Mouse (Mus musculus) CH12.LX (cell line): ENCODE results near the gene Lamtor2. TPM values are rescaled to one million over a fixed set of nuclear protein-coding genes. Genes with fewer than 3 reads are reported as not detected.
A peak's percentile ranks its signal among the peaks of the same experiment; 100 is the strongest.

ENCODE experiments used
- DNase-seq: peaks from one replicate; pipeline ENCODE4 v3.0.0-alpha.2; 2013; ENCODE audit errors: extremely low read depth
- H3K27ac ChIP-seq: 2 replicates; pipeline ENCODE4 v1.5.1; 2012; ENCODE audit warnings: low read depth, mild to moderate bottlenecking, control low read depth, moderate library complexity; ENCODE audit not compliant: insufficient read depth
- H3K27me3 ChIP-seq: replicated peaks from 2 replicates; pipeline ENCODE3; 2012; ENCODE audit warnings: inconsistent platforms
- H3K36me3 ChIP-seq, 2 experiments: replicated peaks in 1 of 2; 2 replicates each; pipeline versions ENCODE3 to v1.6.1; 2012; ENCODE audit warnings: inconsistent platforms in 1 of 2, low read length in 1 of 2, mild to moderate bottlenecking in 1 of 2, mixed read lengths in 1 of 2, moderate library complexity in 1 of 2; ENCODE audit not compliant: control insufficient read depth in 1 of 2, insufficient read depth in 1 of 2
- H3K4me1 ChIP-seq, 2 experiments: 2 replicates each; pipeline ENCODE4 v1.6.1; 2012; ENCODE audit warnings: inconsistent platforms in 1 of 2, moderate library complexity in 1 of 2; ENCODE audit not compliant: insufficient read depth in 2 of 2, control insufficient read depth in 1 of 2
- H3K4me2 ChIP-seq: 2 replicates; pipeline ENCODE4 v1.6.1; 2012; ENCODE audit warnings: low read depth, mild to moderate bottlenecking, control low read depth; ENCODE audit not compliant: poor library complexity, insufficient read depth, severe bottlenecking
- H3K4me3 ChIP-seq, 3 experiments: fragments of 150-350 bp in 1 of 3; sonication (generic) in 1 of 3; replicated peaks in 1 of 3; 2 replicates each; pipeline versions ENCODE3 to v1.5.1; 2011 to 2012; ENCODE audit warnings: low read depth in 2 of 3, low read length in 2 of 3, mild to moderate bottlenecking in 2 of 3, moderate library complexity in 2 of 3, control low read depth in 1 of 3, improper control_type of control experiment in 1 of 3, inconsistent platforms in 1 of 3, mixed read lengths in 1 of 3; ENCODE audit not compliant: poor library complexity in 1 of 3
- H3K79me2 ChIP-seq: replicated peaks from 2 replicates; pipeline ENCODE4 v1.6.1; 2012; ENCODE audit warnings: mild to moderate bottlenecking, moderate library complexity; ENCODE audit not compliant: control insufficient read depth, poor library complexity, insufficient read depth, severe bottlenecking; ENCODE audit errors: extremely low read depth
- H3K9ac ChIP-seq: 2 replicates; pipeline ENCODE4 v1.6.1; 2012; ENCODE audit warnings: low read depth, mild to moderate bottlenecking, control low read depth, moderate library complexity; ENCODE audit not compliant: insufficient read depth
- H3K9me3 ChIP-seq: replicated peaks from 2 replicates; pipeline ENCODE3; 2012; ENCODE audit warnings: low read length, inconsistent platforms, mixed read lengths
- CHD2 ChIP-seq: IDR thresholded peaks from 2 replicates; pipeline ENCODE4 v1.6.1; 2011; ENCODE audit warnings: low read length, improper control_type of control experiment
- ETS1 ChIP-seq: conservative IDR thresholded peaks from 2 replicates; pipeline ENCODE4 v1.6.1; 2012; ENCODE audit warnings: low read depth, mild to moderate bottlenecking, inconsistent platforms, low read length, improper control_type of control experiment, moderate library complexity
- GABPA ChIP-seq: IDR thresholded peaks from 2 replicates; pipeline ENCODE4 v1.6.1; 2012; ENCODE audit warnings: low read depth, low read length, improper control_type of control experiment, inconsistent platforms; ENCODE audit not compliant: insufficient replicate concordance
- HCFC1 ChIP-seq: IDR thresholded peaks from 2 replicates; pipeline ENCODE4 v1.6.1; 2012; ENCODE audit warnings: low read depth, mild to moderate bottlenecking, inconsistent platforms, low read length, improper control_type of control experiment
- IRF4 ChIP-seq: IDR thresholded peaks from 2 replicates; pipeline ENCODE4 v1.6.1; 2014; ENCODE audit warnings: low read depth, mild to moderate bottlenecking, inconsistent platforms, low read length, improper control_type of control experiment
- JUND ChIP-seq: conservative IDR thresholded peaks from 2 replicates; pipeline ENCODE4 v1.6.1; 2011; ENCODE audit warnings: low read depth, low read length, improper control_type of control experiment
- MAFK ChIP-seq: IDR thresholded peaks from 2 replicates; pipeline ENCODE4 v1.6.1; 2011; ENCODE audit warnings: low read length, improper control_type of control experiment; ENCODE audit not compliant: insufficient replicate concordance
- MXI1 ChIP-seq: IDR thresholded peaks from 2 replicates; pipeline ENCODE4 v1.6.1; 2011; ENCODE audit warnings: mild to moderate bottlenecking, low read depth, low read length, improper control_type of control experiment
- MYC ChIP-seq: IDR thresholded peaks from 2 replicates; pipeline ENCODE4 v1.6.1; 2011; ENCODE audit warnings: low read depth, mild to moderate bottlenecking, improper control_type of control experiment, low read length
- PAX5 ChIP-seq: IDR thresholded peaks from 2 replicates; pipeline ENCODE4 v1.6.1; 2012; ENCODE audit warnings: low read length, inconsistent platforms, mixed read lengths
- RCOR1 ChIP-seq: conservative IDR thresholded peaks from 2 replicates; pipeline ENCODE4 v1.6.1; 2012; ENCODE audit warnings: low read depth, mild to moderate bottlenecking, inconsistent platforms, low read length, improper control_type of control experiment
- SIN3A ChIP-seq: IDR thresholded peaks from 2 replicates; pipeline ENCODE4 v1.6.1; 2012; ENCODE audit warnings: low read length, improper control_type of control experiment, inconsistent platforms
- SMC3 ChIP-seq: IDR thresholded peaks from 2 replicates; pipeline ENCODE4 v1.6.1; 2011; ENCODE audit warnings: low read depth, low read length, improper control_type of control experiment
- UBTF ChIP-seq: IDR thresholded peaks from 2 replicates; pipeline ENCODE4 v1.6.1; 2012; ENCODE audit warnings: low read depth, mild to moderate bottlenecking, inconsistent platforms, low read length, improper control_type of control experiment, moderate library complexity
- USF2 ChIP-seq: conservative IDR thresholded peaks from 2 replicates; pipeline ENCODE4 v1.6.1; 2011; ENCODE audit warnings: low read depth, low read length, improper control_type of control experiment
- ZMIZ1 ChIP-seq: IDR thresholded peaks from 2 replicates; pipeline ENCODE4 v1.6.1; 2012; ENCODE audit warnings: low read depth, mild to moderate bottlenecking, inconsistent platforms, low read length, improper control_type of control experiment
- dilution Hi-C: fragments of 300-500 bp; cut with MboI; formaldehyde crosslinking; loops from 2 replicates; pipeline ENCODE4 v1.14.3; 2020; ENCODE audit warnings: low sequenced_read_pairs; ENCODE audit not compliant: extremely low pct_unique_long_range_greater_than_20kb, extremely low pct_ligation_motif_present
- in situ Hi-C: fragments of 300-500 bp; cut with MboI; formaldehyde crosslinking; loops from 3 replicates; pipeline ENCODE4 v1.14.3; 2019; ENCODE audit warnings: low sequenced_read_pairs, low pct_ligation_motif_present, low pct_unique_long_range_greater_than_20kb, mixed read lengths
- polyA plus RNA-seq: library from polyadenylated mRNA; unstranded; fragments of >175 nt; gene quantifications from 2 replicates; pipeline ENCODE4 v1.2.1, GENCODE M21; 2012; ENCODE audit warnings: low read depth; ENCODE audit not compliant: insufficient read length
- total RNA-seq, 2 experiments: library from RNA; depleted of rRNA; stranded (reverse); fragments of 300-350 nt in 1 of 2; fragments of >200 nt in 1 of 2; gene quantifications; 2 replicates each; pipeline ENCODE4 v1.2.3; 2012 to 2014

The Lamtor2 gene
- total and polyA plus RNA-seq, 3 experiments: 44.0 to 96.6 (median 56.0) TPM

GRCm38 (mm10) chr3:88530082-88530864, 22.6 kb downstream of the Lamtor2 start:
- Histone ChIP-seq H3K27me3 (peaks cover 9% of the 10 kb centered on the region), H3K9me3 (no peaks in the 10 kb centered on the region), H3K9ac (peak overlapping the region; percentile 95; the same call in 1 of the 2 replicates), H3K4me1 (peaks cover 20 to 53% of the 10 kb centered on the region in 2 experiments), H3K36me3 (peaks cover 0 to 17% of the 10 kb centered on the region in 2 experiments), H3K4me3 (peak overlapping the region in 2 of 3 experiments; percentile 59 to 79), H3K27ac (no peak overlapping the region), H3K79me2 (no peaks in the 10 kb centered on the region), H3K4me2 (peak overlapping the region; percentile 92)
- dilution Hi-C loops: no loop called here
- TF ChIP-seq RCOR1 (no peak), CHD2 (no peak), ZMIZ1 (no peak), PAX5 (no peak), GABPA (no peak), SMC3 (no peak), IRF4 (no peak), MXI1 (no peak), USF2 (no peak)
- DNase-seq: no peak
- in situ Hi-C loops: no loop called here

GRCm38 (mm10) chr3:88529204-88530000, 23.5 kb downstream of the Lamtor2 start:
- dilution Hi-C loops: no loop called here
- Histone ChIP-seq H3K9ac (no peak overlapping the region), H3K9me3 (no peaks in the 10 kb centered on the region), H3K27me3 (peaks cover 9% of the 10 kb centered on the region), H3K4me3 (no peak overlapping the region), H3K79me2 (no peaks in the 10 kb centered on the region), H3K36me3 (peaks cover 2 to 25% of the 10 kb centered on the region in 2 experiments), H3K27ac (no peak overlapping the region), H3K4me2 (no peak overlapping the region), H3K4me1 (peaks cover 20 to 49% of the 10 kb centered on the region in 2 experiments)
- in situ Hi-C loops: no loop called here
- no peak for DNase-seq
- TF ChIP-seq UBTF (no peak), SMC3 (no peak), GABPA (no peak), SIN3A (no peak), CHD2 (no peak), MAFK (no peak), MYC (no peak), HCFC1 (no peak), JUND (no peak), MXI1 (no peak), ETS1 (no peak)
